ENCODE assay signal across 11 mouse cellular contexts in genomic region chr7:143049841-143050816, GRCm38 (mm10). TPM values are rescaled to one million over a fixed set of nuclear protein-coding genes. Genes with fewer than 3 reads are reported as not detected.
A peak's percentile ranks its signal among the peaks of the same experiment; 100 is the strongest.
DNase-seq lines count a peak whose midpoint lies in the region; ATAC-seq and TF ChIP-seq lines count a peak whose summit lies in the region.
"Had no signal": no experiment of that assay in that cellular context is flagged by ENCODE, and none has a peak within 500 bp of the region (broad histone marks: within the 10 kb centered on the region; RNA-seq: fewer than 3 reads in every experiment).

No protein-coding gene starts in this region.

- H3K79me2 ChIP-seq in liver, adult 2 months (ENCODE audit: control insufficient read depth, insufficient read depth, low read length): peaks cover 24% of the 10 kb centered on the region
- peaks cover 2% of the 10 kb centered on the region; the same call in 1 of the 2 replicates for H3K79me2 ChIP-seq in heart, adult 2 months (replicated peaks; ENCODE audit: control insufficient read depth, insufficient read depth, low read length)

- no peak overlapping the region for H3K9ac ChIP-seq in liver, adult 2 months (ENCODE audit: low read depth, low read length)
- H3K9ac ChIP-seq in liver, embryonic 12.5 days: no peak overlapping the region
- no peak overlapping the region for H3K9ac ChIP-seq in heart, adult 2 months (ENCODE audit: low read depth, low read length)
- H3K9ac ChIP-seq: neural tube, embryonic 13.5 days had no signal

- H3K36me3 ChIP-seq in liver, adult 2 months (ENCODE audit: control insufficient read depth, insufficient read depth, low read length): no peaks in the 10 kb centered on the region
- H3K36me3 ChIP-seq in liver, embryonic 12.5 days: no peaks in the 10 kb centered on the region
- no peaks in the 10 kb centered on the region; the same call in none of the 2 replicates for H3K36me3 ChIP-seq in heart, adult 2 months (ENCODE audit: control insufficient read depth, insufficient read depth, low read length)
- H3K36me3 ChIP-seq: neural tube, embryonic 13.5 days had no signal

- H3K27me3 ChIP-seq in liver, adult 2 months (ENCODE audit: control insufficient read depth, insufficient read depth, low read length): no peaks in the 10 kb centered on the region
- H3K27me3 ChIP-seq in liver, embryonic 12.5 days (replicated peaks): 0 out of 2 replicates have a peak, but pooled peaks cover 3% of the 10 kb centered on the region
- H3K27me3 ChIP-seq in heart, adult 2 months (ENCODE audit: control insufficient read depth, insufficient read depth, low read length): no peaks in the 10 kb centered on the region
- H3K27me3 ChIP-seq: neural tube, embryonic 13.5 days had no signal

- peaks cover 35% of the 10 kb centered on the region for H3K4me1 ChIP-seq in liver, adult 2 months (ENCODE audit: control insufficient read depth, insufficient read depth, low read length)
- H3K4me1 ChIP-seq in liver, embryonic 12.5 days: peaks cover 43% of the 10 kb centered on the region
- peaks cover 12% of the 10 kb centered on the region for H3K4me1 ChIP-seq in heart, adult 2 months (ENCODE audit: control insufficient read depth, insufficient read depth, low read length)

- no peak overlapping the region for H3K4me3 ChIP-seq in liver, adult 2 months (ENCODE audit: insufficient read depth, low read depth, low read length)
- no peak overlapping the region for H3K4me3 ChIP-seq in liver, embryonic 12.5 days
- H3K4me3 ChIP-seq in heart, adult 2 months: no peak overlapping the region
- H3K4me3 ChIP-seq: forebrain, embryonic 10.5 days; neural tube, embryonic 13.5 days had no signal

- H3K9me3 ChIP-seq in liver, embryonic 12.5 days (replicated peaks): no peaks in the 10 kb centered on the region
- H3K9me3 ChIP-seq: forebrain, embryonic 10.5 days; neural tube, embryonic 13.5 days had no signal

- TF ChIP-seq EP300 in heart, adult 2 months (IDR thresholded peaks at IDR 0.05; ENCODE audit: insufficient read depth, low read depth, low read length): no peak

- H3K27ac ChIP-seq in liver, adult 2 months (replicated peaks; ENCODE audit: insufficient read depth, low read depth, low read length): peak overlapping the region; percentile 72
- H3K27ac ChIP-seq in liver, embryonic 12.5 days: no peak overlapping the region
- H3K27ac ChIP-seq in heart, adult 2 months: peak overlapping the region; percentile 59
- H3K27ac ChIP-seq: forebrain, embryonic 10.5 days; macrophage; neural tube, embryonic 13.5 days had no signal

- intact Hi-C loops in heart, adult 2 months (cut with DNase I): no loop called here
- intact Hi-C loops in left cerebral cortex, postnatal 25 days (cut with DNase I): no loop called here

- ATAC-seq in liver, embryonic 12.5 days: no peak

- no peak for TF ChIP-seq POLR2A in liver, adult 2 months (IDR thresholded peaks at IDR 0.05; ENCODE audit: extremely low read depth, insufficient read depth, low read length)
- no peak for TF ChIP-seq POLR2A in heart, adult 2 months (IDR thresholded peaks at IDR 0.05; ENCODE audit: insufficient read depth, low read depth, low read length)

- peak; percentile 88 for DNase-seq in liver, adult 2 months (ENCODE audit: extremely low read depth, low read depth, low spot score)
- peak; percentile 71 for DNase-seq in ZHBTc4 (ENCODE audit: low read depth, low spot score)
- peak; percentile 60 to 72 for DNase-seq in heart, adult 2 months
- DNase-seq in kidney, postnatal 25 days: peak; percentile 85 to 86
- no peak for DNase-seq in left cerebral cortex, postnatal 25 days (ENCODE audit: low spot score in 2 of 2)
- DNase-seq in urinary bladder, adult 2 months (ENCODE audit: low spot score): no peak

- H3K4me2 ChIP-seq in liver, embryonic 12.5 days: no peak overlapping the region
- H3K4me2 ChIP-seq: neural tube, embryonic 13.5 days had no signal

- no peak for TF ChIP-seq CTCF in liver, adult 2 months (IDR thresholded peaks at IDR 0.05; ENCODE audit: low read depth, low read length)
- TF ChIP-seq CTCF in heart, adult 2 months (IDR thresholded peaks at IDR 0.05): no peak

- WGBS in liver, adult 2 months: 45% methylated on average over 3 of the region's 3 CpGs
- 71% methylated on average over 3 of the region's 3 CpGs for WGBS in liver, embryonic 12.5 days (ENCODE audit: insufficient replicate concordance)
- WGBS in heart, adult 2 months: 71% methylated on average over 3 of the region's 3 CpGs

RNA-seq across cellular contexts. Expression of gene Cd81, which starts 2.4 kb away (rescaled TPM):
- 363 and 420 TPM in 2 replicates for total RNA-seq in liver, adult 2 months (2014; rRNA removed)
- 616 and 625 TPM in 2 replicates for polyA plus RNA-seq in liver, adult 2 months (2012; rRNA removed)
- polyA plus RNA-seq in liver, embryonic 12.5 days (2016; fragmentation: Nextera tagmentation; extraction: Ambion mirVana): 154 TPM in 2 replicates
- 100 to 1,000 TPM; 424 to 434 TPM for total RNA-seq in heart, adult 2 months (2021)
- 641 and 822 TPM in 2 replicates for polyA plus RNA-seq in heart, adult 2 months (2012; rRNA removed)
- 100 to 1,000 TPM; 407 to 414 TPM for total RNA-seq in left cerebral cortex, postnatal 25 days (2021)
- 591 and 684 TPM in 2 replicates for polyA plus RNA-seq in urinary bladder, adult 2 months (2012; rRNA removed)

RNA-seq across cellular contexts. Expression of gene Tssc4, which starts 18.9 kb away (rescaled TPM):
- total RNA-seq in liver, adult 2 months (2014; rRNA removed): 11.9 and 13.4 TPM in 2 replicates
- polyA plus RNA-seq in liver, adult 2 months (2012; rRNA removed): 45.6 and 47.7 TPM in 2 replicates
- 50.2 and 50.5 TPM in 2 replicates for polyA plus RNA-seq in liver, embryonic 12.5 days (2016; fragmentation: Nextera tagmentation; extraction: Ambion mirVana)
- total RNA-seq in heart, adult 2 months (2021): 10 to 100 TPM; 13.6 to 14.8 TPM
- polyA plus RNA-seq in heart, adult 2 months (2012; rRNA removed): 33.2 and 36.9 TPM in 2 replicates
- 10 to 100 TPM; 40.1 to 45.4 TPM for total RNA-seq in left cerebral cortex, postnatal 25 days (2021)
- 44.7 and 57.5 TPM in 2 replicates for polyA plus RNA-seq in urinary bladder, adult 2 months (2012; rRNA removed)

RNA-seq across cellular contexts. Expression of gene Trpm5, which starts 44.3 kb away (rescaled TPM):
- total RNA-seq in liver, adult 2 months (2014; rRNA removed): under 0.01 and 0.07 TPM in 2 replicates
- 0.02 TPM in 1 of 2 replicates, not detected in the other for polyA plus RNA-seq in liver, adult 2 months (2012; rRNA removed)
- 1.3 and 1.6 TPM in 2 replicates for polyA plus RNA-seq in liver, embryonic 12.5 days (2016; fragmentation: Nextera tagmentation; extraction: Ambion mirVana)
- not detected for total RNA-seq in heart, adult 2 months (2021)
- 0.06 and 0.08 TPM in 2 replicates for polyA plus RNA-seq in heart, adult 2 months (2012; rRNA removed)
- total RNA-seq in left cerebral cortex, postnatal 25 days (2021): not detected
- 0.21 and 0.29 TPM in 2 replicates for polyA plus RNA-seq in urinary bladder, adult 2 months (2012; rRNA removed)
- polyA plus RNA-seq: cortical plate, adult 2 months; macrophage had no signal

RNA-seq across cellular contexts. Expression of gene Tspan32, which starts 45.3 kb away (rescaled TPM):
- 0.46 and 1.1 TPM in 2 replicates for total RNA-seq in liver, adult 2 months (2014; rRNA removed)
- polyA plus RNA-seq in liver, adult 2 months (2012; rRNA removed): 0.56 and 1.0 TPM in 2 replicates
- 105 and 106 TPM in 2 replicates for polyA plus RNA-seq in liver, embryonic 12.5 days (2016; fragmentation: Nextera tagmentation; extraction: Ambion mirVana)
- total RNA-seq in heart, adult 2 months (2021): 1 to 10 TPM in 1 of 2 experiments, under 1 TPM in 1; 0.44 to 1.3 TPM
- polyA plus RNA-seq in heart, adult 2 months (2012; rRNA removed): 1.8 and 1.9 TPM in 2 replicates
- total RNA-seq in left cerebral cortex, postnatal 25 days (2021): under 1 TPM in 1 of 2 experiments, not detected in 1; 0.23 TPM
- 1.9 and 2.8 TPM in 2 replicates for polyA plus RNA-seq in urinary bladder, adult 2 months (2012; rRNA removed)

RNA-seq across cellular contexts. Expression of gene Kcnq1, which starts 56.0 kb away (rescaled TPM):
- total RNA-seq in liver, adult 2 months (2014; rRNA removed): 1.3 and 3.4 TPM in 2 replicates
- polyA plus RNA-seq in liver, adult 2 months (2012; rRNA removed): 0.91 and 2.5 TPM in 2 replicates
- 0.21 and 0.61 TPM in 2 replicates for polyA plus RNA-seq in liver, embryonic 12.5 days (2016; fragmentation: Nextera tagmentation; extraction: Ambion mirVana)
- total RNA-seq in heart, adult 2 months (2021): 10 to 100 TPM; 32.4 to 34.2 TPM
- polyA plus RNA-seq in heart, adult 2 months (2012; rRNA removed): 42.0 and 48.1 TPM in 2 replicates
- total RNA-seq in left cerebral cortex, postnatal 25 days (2021): 1 to 10 TPM in 1 of 2 experiments, under 1 TPM in 1; 0.53 to 1.4 TPM
- polyA plus RNA-seq in urinary bladder, adult 2 months (2012; rRNA removed): 1.0 and 1.5 TPM in 2 replicates

Comparison
In these comparisons a context has a peak if more than half of its experiments do, and no peak if none do; other contexts are left out.
1. DNase-seq: peak in liver, adult 2 months (single experiment), ZHBTc4 (single experiment), heart, adult 2 months (2 of 2) and kidney, postnatal 25 days (2 of 2); none in left cerebral cortex, postnatal 25 days (0 of 2) and urinary bladder, adult 2 months (single experiment).